Mouse (Mus musculus) liver, embryonic 13.5 days (tissue): ENCODE measurements at regions not wholly inside any gene's neighbourhood (a gene's known extent, or its start where the extent isn't known, plus 50 kb on each side); places are given as distances from the start of the nearest gene placed in this dataset.

Experiments used
- ATAC-seq: fragments of 200-750 bp; cut with Nextera tagmentation; 2 replicates; pipeline ENCODE4 v1.8.0; 2017; ENCODE audit warnings: low read depth, mild to moderate bottlenecking, moderate number of reproducible peaks, moderate library complexity
- DNase-seq: peaks from one replicate; pipeline ENCODE4 v3.0.0; 2022
- H3K27ac ChIP-seq: fragments of 300-500 bp; sonication (generic); 2 replicates; pipeline ENCODE4 v1.5.1; 2015; ENCODE audit warnings: moderate library complexity, mild to moderate bottlenecking, inconsistent platforms
- H3K27me3 ChIP-seq: fragments of 300-500 bp; sonication (generic); 2 replicates; pipeline ENCODE4 v1.6.1; 2015; ENCODE audit warnings: mild to moderate bottlenecking, inconsistent platforms
- H3K36me3 ChIP-seq: fragments of 300-500 bp; sonication (generic); 2 replicates; pipeline ENCODE4 v1.6.1; 2015; ENCODE audit warnings: mild to moderate bottlenecking, inconsistent platforms
- H3K4me1 ChIP-seq: fragments of 300-500 bp; sonication (generic); replicated peaks from 2 replicates; pipeline ENCODE4 v1.6.1; 2015; ENCODE audit warnings: inconsistent platforms
- H3K4me2 ChIP-seq: fragments of 300-500 bp; sonication (generic); 2 replicates; pipeline ENCODE4 v1.6.1; 2015; ENCODE audit warnings: inconsistent platforms, mild to moderate bottlenecking, moderate library complexity
- H3K4me3 ChIP-seq: fragments of 300-500 bp; sonication (generic); replicated peaks from 2 replicates; pipeline ENCODE4 v1.5.1; 2015; ENCODE audit warnings: mild to moderate bottlenecking, inconsistent platforms
- H3K9ac ChIP-seq: fragments of 300-500 bp; sonication (generic); 2 replicates; pipeline ENCODE4 v1.6.1; 2015; ENCODE audit warnings: mild to moderate bottlenecking, inconsistent platforms
- H3K9me3 ChIP-seq: fragments of 300-500 bp; sonication (generic); replicated peaks from 2 replicates; pipeline ENCODE4 v1.6.1; 2016; ENCODE audit warnings: inconsistent platforms
- WGBS: fragments of 180-500 bp; shearing (Covaris S2); methylation state at CpG from one replicate; pipeline ENCODE4 v1.1.7; 2015; ENCODE audit not compliant: insufficient replicate concordance; 5-methylcytosine and 5-hydroxymethylcytosine counted together

- WGBS = 53% methylated on average over 10 of the region's 10 CpGs
- H3K9me3 ChIP-seq = no peaks in the 10 kb centered on the region
- no peak overlapping the region for H3K9ac ChIP-seq
- DNase-seq (no peak), ATAC-seq (no peak)
- H3K27me3 ChIP-seq = no peaks in the 10 kb centered on the region
- H3K36me3 ChIP-seq = no peaks in the 10 kb centered on the region
- H3K27ac ChIP-seq = no peak overlapping the region
- no peak overlapping the region for H3K4me3 ChIP-seq
- H3K4me1 ChIP-seq = no peaks in the 10 kb centered on the region
- no peak overlapping the region for H3K4me2 ChIP-seq
These were observed 175.5 kb upstream of the Nr2f2 start for GRCm38 (mm10) chr7:70541881-70542665.

GRCm38 (mm10) chr7:70539121-70539642, 172.6 kb upstream of the Nr2f2 start:
- no peak for ATAC-seq
- DNase-seq = no peak
- WGBS = 63% methylated on average over 9 of the region's 9 CpGs
- no peaks in the 10 kb centered on the region for H3K4me1 ChIP-seq
- H3K27ac ChIP-seq = no peak overlapping the region
- no peaks in the 10 kb centered on the region for H3K36me3 ChIP-seq
- H3K9ac ChIP-seq = no peak overlapping the region
- H3K27me3 ChIP-seq = no peaks in the 10 kb centered on the region
- H3K9me3 ChIP-seq = no peaks in the 10 kb centered on the region
- H3K4me2 ChIP-seq = no peak overlapping the region
- no peak overlapping the region for H3K4me3 ChIP-seq

GRCm38 (mm10) chr7:70536046-70536445, 169.5 kb upstream of the Nr2f2 start:
- no peaks in the 10 kb centered on the region for H3K36me3 ChIP-seq
- 57% methylated on average over 6 of the region's 6 CpGs for WGBS
- H3K4me2 ChIP-seq = no peak overlapping the region
- H3K4me3 ChIP-seq = no peak overlapping the region
- H3K9ac ChIP-seq = no peak overlapping the region
- DNase-seq (no peak), ATAC-seq (no peak)
- H3K27me3 ChIP-seq = no peaks in the 10 kb centered on the region
- no peak overlapping the region for H3K27ac ChIP-seq
- H3K9me3 ChIP-seq = no peaks in the 10 kb centered on the region
- no peaks in the 10 kb centered on the region for H3K4me1 ChIP-seq

GRCm38 (mm10) chr7:70533552-70533951, 167.0 kb upstream of the Nr2f2 start:
- no peak overlapping the region for H3K4me2 ChIP-seq
- ATAC-seq (no peak), DNase-seq (no peak)
- whole genome bisulfite sequencing = 55% methylated on average over 1 of the region's 1 CpGs
- no peaks in the 10 kb centered on the region for H3K36me3 ChIP-seq
- no peaks in the 10 kb centered on the region for H3K27me3 ChIP-seq
- H3K9ac ChIP-seq = no peak overlapping the region
- no peaks in the 10 kb centered on the region for H3K4me1 ChIP-seq
- no peak overlapping the region for H3K27ac ChIP-seq
- H3K4me3 ChIP-seq = no peak overlapping the region
- no peaks in the 10 kb centered on the region for H3K9me3 ChIP-seq

GRCm38 (mm10) chr7:70527921-70528320, 161.4 kb upstream of the Nr2f2 start:
- WGBS = 63% methylated on average over 4 of the region's 4 CpGs
- Histone ChIP-seq H3K4me1 (no peaks in the 10 kb centered on the region), H3K27ac (no peak overlapping the region), H3K9me3 (no peaks in the 10 kb centered on the region), H3K4me3 (no peak overlapping the region), H3K27me3 (no peaks in the 10 kb centered on the region), H3K9ac (no peak overlapping the region), H3K4me2 (no peak overlapping the region), H3K36me3 (no peaks in the 10 kb centered on the region)
- DNase-seq (no peak), ATAC-seq (no peak)

- Histone ChIP-seq H3K27ac (no peak overlapping the region), H3K4me2 (no peak overlapping the region), H3K4me1 (no peaks in the 10 kb centered on the region), H3K4me3 (no peak overlapping the region), H3K27me3 (no peaks in the 10 kb centered on the region), H3K36me3 (no peaks in the 10 kb centered on the region), H3K9me3 (no peaks in the 10 kb centered on the region), H3K9ac (no peak overlapping the region)
- no peak for DNase-seq
- no peak for ATAC-seq
- 64% methylated on average over 2 of the region's 2 CpGs for whole genome bisulfite sequencing
These were observed 158.8 kb upstream of the Nr2f2 start for GRCm38 (mm10) chr7:70525372-70525771.

- Histone ChIP-seq H3K9ac (no peak overlapping the region), H3K27me3 (no peaks in the 10 kb centered on the region), H3K4me2 (no peak overlapping the region), H3K36me3 (no peaks in the 10 kb centered on the region), H3K9me3 (no peaks in the 10 kb centered on the region), H3K4me3 (no peak overlapping the region), H3K27ac (no peak overlapping the region), H3K4me1 (no peaks in the 10 kb centered on the region)
- DNase-seq (no peak), ATAC-seq (no peak)
- WGBS = 63% methylated on average over 9 of the region's 9 CpGs
These were observed 158.2 kb upstream of the Nr2f2 start for GRCm38 (mm10) chr7:70524744-70525143.

- WGBS = 71% methylated on average over 4 of the region's 4 CpGs
- ATAC-seq (no peak), DNase-seq (no peak)
- Histone ChIP-seq H3K4me1 (no peaks in the 10 kb centered on the region), H3K27me3 (no peaks in the 10 kb centered on the region), H3K36me3 (no peaks in the 10 kb centered on the region), H3K4me3 (no peak overlapping the region), H3K27ac (no peak overlapping the region), H3K4me2 (no peak overlapping the region), H3K9me3 (no peaks in the 10 kb centered on the region), H3K9ac (no peak overlapping the region)
These were observed 157.7 kb upstream of the Nr2f2 start for GRCm38 (mm10) chr7:70524251-70524650.

GRCm38 (mm10) chr7:70516741-70517140, 150.2 kb upstream of the Nr2f2 start:
- WGBS = 48% methylated on average over 3 of the region's 3 CpGs
- DNase-seq = no peak
- no peak overlapping the region for H3K27ac ChIP-seq
- H3K4me2 ChIP-seq = no peak overlapping the region
- H3K4me1 ChIP-seq = peaks cover 6% of the 10 kb centered on the region; the same call in 1 of the 2 replicates
- H3K9ac ChIP-seq = no peak overlapping the region
- no peaks in the 10 kb centered on the region for H3K36me3 ChIP-seq
- no peaks in the 10 kb centered on the region for H3K9me3 ChIP-seq
- H3K4me3 ChIP-seq = no peak overlapping the region
- no peak for ATAC-seq
- H3K27me3 ChIP-seq = no peaks in the 10 kb centered on the region

- Histone ChIP-seq H3K4me3 (no peak overlapping the region), H3K9ac (no peak overlapping the region), H3K27ac (no peak overlapping the region), H3K4me1 (peaks cover 6% of the 10 kb centered on the region; the same call in 1 of the 2 replicates), H3K36me3 (no peaks in the 10 kb centered on the region), H3K9me3 (no peaks in the 10 kb centered on the region), H3K4me2 (no peak overlapping the region), H3K27me3 (no peaks in the 10 kb centered on the region)
- DNase-seq (no peak), ATAC-seq (no peak)
- 13% methylated on average over 8 of the region's 8 CpGs for WGBS
These were observed 148.9 kb upstream of the Nr2f2 start for GRCm38 (mm10) chr7:70515341-70515851.

- Histone ChIP-seq H3K4me3 (no peak overlapping the region), H3K4me2 (no peak overlapping the region)
- no peak for ATAC-seq
These were observed 148.1 kb upstream of the Nr2f2 start for GRCm38 (mm10) chr7:70514666-70515065.

GRCm38 (mm10) chr7:70512354-70512753, 145.8 kb upstream of the Nr2f2 start:
- WGBS = 55% methylated on average over 6 of the region's 6 CpGs
- no peaks in the 10 kb centered on the region for H3K36me3 ChIP-seq
- H3K4me2 ChIP-seq = no peak overlapping the region
- no peaks in the 10 kb centered on the region for H3K27me3 ChIP-seq
- H3K9me3 ChIP-seq = no peaks in the 10 kb centered on the region
- no peak overlapping the region for H3K9ac ChIP-seq
- peaks cover 6% of the 10 kb centered on the region; the same call in 1 of the 2 replicates for H3K4me1 ChIP-seq
- H3K4me3 ChIP-seq = no peak overlapping the region
- no peak overlapping the region for H3K27ac ChIP-seq
- no peak for DNase-seq
- ATAC-seq = no peak

More at GRCm38 (mm10) chr7:70514666-70515065, 148.1 kb upstream of the Nr2f2 start:
- H3K9ac ChIP-seq = no peak overlapping the region
- H3K9me3 ChIP-seq = no peaks in the 10 kb centered on the region
- no peak overlapping the region for H3K27ac ChIP-seq
- no peaks in the 10 kb centered on the region for H3K27me3 ChIP-seq
- peaks cover 6% of the 10 kb centered on the region; the same call in 1 of the 2 replicates for H3K4me1 ChIP-seq
- DNase-seq = no peak
- 17% methylated on average over 6 of the region's 6 CpGs for WGBS
- no peaks in the 10 kb centered on the region for H3K36me3 ChIP-seq
